ENCODE assay signal across 20 mouse cellular contexts in the genomic region with DNA sequence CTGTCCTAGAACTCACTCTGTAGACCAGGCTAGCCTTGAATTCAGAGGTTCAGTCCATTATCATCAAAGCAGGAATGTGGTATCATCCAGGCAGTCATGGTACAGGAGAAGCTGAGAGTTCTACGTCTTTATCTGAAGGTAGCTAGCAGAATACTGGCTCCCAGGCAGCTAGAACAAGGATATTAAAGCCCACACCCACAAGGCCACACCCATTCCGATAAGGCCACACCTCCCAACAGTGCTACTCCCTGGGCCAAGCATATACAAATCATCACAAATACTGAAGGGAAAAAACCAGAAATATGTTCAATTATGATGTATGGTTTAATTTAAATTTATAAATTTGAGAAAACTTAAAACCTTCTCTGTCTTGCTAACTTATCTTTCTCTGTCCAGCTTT. TPM values are rescaled to one million over a fixed set of nuclear protein-coding genes. Genes with fewer than 3 reads are reported as not detected.
DNase-seq lines count a peak whose midpoint lies in the region; ATAC-seq and TF ChIP-seq lines count a peak whose summit lies in the region.
"Had no signal": no experiment of that assay in that cellular context is flagged by ENCODE, and none has a peak within 500 bp of the region (broad histone marks: within the 10 kb centered on the region; RNA-seq: fewer than 3 reads in every experiment).

No protein-coding gene starts in this region.

- no peaks in the 10 kb centered on the region for H3K27me3 ChIP-seq in MEL (ENCODE audit: control insufficient read depth in 1 of 2, insufficient read depth in 2 of 2, low read length in 2 of 2)
- H3K27me3 ChIP-seq in liver, embryonic 11.5 days (replicated peaks; ENCODE audit: control insufficient read depth, insufficient read depth, low read length) = no peaks in the 10 kb centered on the region
- H3K27me3 ChIP-seq in liver, embryonic 15.5 days = no peaks in the 10 kb centered on the region
- H3K27me3 ChIP-seq: heart, embryonic 13.5 days; hindbrain, embryonic 15.5 days; Patski had no signal

- H3K79me2 ChIP-seq in MEL (ENCODE audit: control insufficient read depth, insufficient read depth, low read length, poor library complexity) = peaks cover 10% of the 10 kb centered on the region

- peak; percentile 68 for ATAC-seq in liver, embryonic 11.5 days (replicated peaks; ENCODE audit: low FRiP score)
- ATAC-seq in liver, embryonic 15.5 days (ENCODE audit: insufficient read depth) = peak; percentile 70; the same call in 1 of the 2 replicates
- ATAC-seq: forebrain, embryonic 14.5 days; Patski had no signal

- H3K27ac ChIP-seq in MEL (ENCODE audit: control insufficient read depth, low read depth, low read length) = no peak overlapping the region
- H3K27ac ChIP-seq in liver, embryonic 11.5 days (ENCODE audit: low read depth, low read length) = no peak overlapping the region
- H3K27ac ChIP-seq in liver, embryonic 15.5 days (replicated peaks) = no peak overlapping the region
- H3K27ac ChIP-seq: embryonic facial prominence, embryonic 10.5 days; forebrain, embryonic 10.5 days; gastrocnemius, adult 2 months; heart, embryonic 13.5 days; hindbrain, embryonic 15.5 days had no signal

- H3K9me3 ChIP-seq in MEL (replicated peaks; ENCODE audit: insufficient read depth, low read length) = no peaks in the 10 kb centered on the region
- H3K9me3 ChIP-seq in liver, embryonic 11.5 days (ENCODE audit: control insufficient read depth, low read length) = no peaks in the 10 kb centered on the region
- H3K9me3 ChIP-seq in liver, embryonic 15.5 days (replicated peaks) = no peaks in the 10 kb centered on the region
- H3K9me3 ChIP-seq: embryonic facial prominence, embryonic 10.5 days; forebrain, embryonic 10.5 days; hindbrain, embryonic 15.5 days had no signal

- TF ChIP-seq EP300 in MEL (IDR thresholded peaks at IDR 0.05; ENCODE audit: low read depth in 1 of 2, low read length in 2 of 2) = no peak

- no peak for TF ChIP-seq CTCF in MEL (IDR thresholded peaks at IDR 0.05 in 2 of 3, conservative IDR thresholded peaks at IDR 0.05 in 1 of 3; ENCODE audit: control insufficient read depth in 1 of 3, insufficient read depth in 1 of 3, low read depth in 2 of 3, low read length in 3 of 3, poor library complexity in 1 of 3, severe bottlenecking in 1 of 3)

- no peak overlapping the region for H3K4me3 ChIP-seq in MEL (ENCODE audit: control insufficient read depth in 1 of 2, insufficient read depth in 1 of 2, low read depth in 2 of 2, low read length in 2 of 2)
- H3K4me3 ChIP-seq in liver, embryonic 11.5 days (ENCODE audit: low read depth, low read length) = no peak overlapping the region
- no peak overlapping the region for H3K4me3 ChIP-seq in liver, embryonic 15.5 days (replicated peaks)
- H3K4me3 ChIP-seq: embryonic facial prominence, embryonic 10.5 days; forebrain, embryonic 10.5 days; gastrocnemius, adult 2 months; heart, embryonic 13.5 days; hindbrain, embryonic 15.5 days had no signal

- no peak for TF ChIP-seq RAD21 in MEL (IDR thresholded peaks at IDR 0.05; ENCODE audit: low read depth, low read length)

- no peak overlapping the region for H3K4me2 ChIP-seq in liver, embryonic 11.5 days
- no peak overlapping the region for H3K4me2 ChIP-seq in liver, embryonic 15.5 days
- H3K4me2 ChIP-seq: heart, embryonic 13.5 days; hindbrain, embryonic 15.5 days had no signal

- TF ChIP-seq POLR2A in MEL (IDR thresholded peaks at IDR 0.05; ENCODE audit: control insufficient read depth in 1 of 2, insufficient read depth in 1 of 2, low read depth in 1 of 2, low read length in 2 of 2, poor library complexity in 1 of 2) = no peak

- 71% methylated on average over 2 of the region's 2 CpGs for WGBS in liver, embryonic 11.5 days
- WGBS in liver, embryonic 15.5 days (ENCODE audit: insufficient replicate concordance) = 36% methylated on average over 2 of the region's 2 CpGs

- no peak overlapping the region for H3K9ac ChIP-seq in MEL (ENCODE audit: control insufficient read depth, low read depth, low read length, poor library complexity, severe bottlenecking)
- no peak overlapping the region for H3K9ac ChIP-seq in liver, embryonic 11.5 days (ENCODE audit: low read depth, low read length)
- H3K9ac ChIP-seq in liver, embryonic 15.5 days = no peak overlapping the region
- H3K9ac ChIP-seq: heart, embryonic 13.5 days; hindbrain, embryonic 15.5 days had no signal

- H3K4me1 ChIP-seq in MEL (ENCODE audit: control insufficient read depth in 1 of 2, insufficient read depth in 2 of 2, low read length in 2 of 2) = 0 out of 4 replicates have a peak, but pooled peaks cover 0 to 2% of the 10 kb centered on the region in 2 experiments
- H3K4me1 ChIP-seq in liver, embryonic 11.5 days (replicated peaks; ENCODE audit: control insufficient read depth, insufficient read depth, low read length) = no peaks in the 10 kb centered on the region
- peaks cover 11% of the 10 kb centered on the region for H3K4me1 ChIP-seq in liver, embryonic 15.5 days (replicated peaks)
- H3K4me1 ChIP-seq: embryonic facial prominence, embryonic 10.5 days; forebrain, embryonic 10.5 days; heart, embryonic 13.5 days; hindbrain, embryonic 15.5 days had no signal

- H3K36me3 ChIP-seq in MEL (ENCODE audit: control insufficient read depth in 1 of 2, insufficient read depth in 2 of 2, low read length in 2 of 2) = peaks cover 0 to 33% of the 10 kb centered on the region in 2 experiments; a peak in 2 of 4 replicates
- peaks cover 33% of the 10 kb centered on the region for H3K36me3 ChIP-seq in liver, embryonic 11.5 days (ENCODE audit: control insufficient read depth, insufficient read depth, low read length)
- H3K36me3 ChIP-seq in liver, embryonic 15.5 days (replicated peaks) = peaks cover 46% of the 10 kb centered on the region

- DNase-seq in MEL (ENCODE audit: low read depth, low spot score) = peak; percentile 42
- DNase-seq in c-Kit-negative CD71-positive TER-119-positive erythroid progenitor cells, embryonic 14.5 days (ENCODE audit: low read depth, low spot score) = peak; percentile 39
- DNase-seq in liver, embryonic 11.5 days (ENCODE audit: low spot score) = no peak
- DNase-seq in right cerebral cortex, postnatal 10 days (ENCODE audit: low spot score in 2 of 2) = no peak
- no peak for DNase-seq in lung, postnatal 25 days (ENCODE audit: low spot score)
- DNase-seq in kidney, postnatal 25 days = no peak
- DNase-seq: adrenal gland, postnatal 14 days; cerebellum, adult 11 months; cerebellum, adult 8-10 months; cerebellum, postnatal 36 days; gastrocnemius, adult 2 months; gastrocnemius, postnatal 25 days; heart, postnatal 36 days had no signal

TF ChIP-seq in MEL, 35 proteins besides CTCF, POLR2A, EP300 and RAD21:
- TF ChIP-seq USF1 (IDR thresholded peaks at IDR 0.05; ENCODE audit: low read depth, low read length) (no peak), TAL1 (IDR thresholded peaks at IDR 0.05; ENCODE audit: low read length) (no peak), MXI1 (IDR thresholded peaks at IDR 0.05; ENCODE audit: low read depth, low read length) (no peak), ETS1 (IDR thresholded peaks at IDR 0.05; ENCODE audit: low read depth, low read length) (no peak), SIN3A (IDR thresholded peaks at IDR 0.05; ENCODE audit: low read length) (no peak), GABPA (IDR thresholded peaks at IDR 0.05; ENCODE audit: low read depth, low read length) (no peak), MAX (IDR thresholded peaks at IDR 0.05; ENCODE audit: low read length) (no peak), NRF1 (IDR thresholded peaks at IDR 0.05; ENCODE audit: insufficient read depth, low read depth, low read length, poor library complexity, severe bottlenecking) (no peak), ZNF384 (IDR thresholded peaks at IDR 0.05; ENCODE audit: low read depth, low read length) (no peak), ZC3H11A (IDR thresholded peaks at IDR 0.05; ENCODE audit: low read depth, low read length) (no peak), MAZ (IDR thresholded peaks at IDR 0.05; ENCODE audit: low read depth, low read length) (no peak), ZMIZ1 (IDR thresholded peaks at IDR 0.05; ENCODE audit: low read depth, low read length) (no peak), POLR2AphosphoS2 (IDR thresholded peaks at IDR 0.05; ENCODE audit: low read length) (no peak), TCF12 (IDR thresholded peaks at IDR 0.05; ENCODE audit: low read depth, low read length) (no peak), KAT2A (conservative IDR thresholded peaks at IDR 0.05; ENCODE audit: low read depth, low read length) (no peak)
TF ChIP-seq in MEL: peak in this region for 0.

RNA-seq across cellular contexts. Expression of a gene that starts 16.1 kb away (rescaled TPM):
- total RNA-seq in MEL (2012; rRNA removed) = 16.6 and 16.9 TPM in 2 replicates
- 10 to 100 TPM; 29.9 to 41.8 TPM for polyA plus RNA-seq in MEL (2012; ENCODE audit: insufficient read depth in 1 of 2, insufficient read length in 2 of 2, low read depth in 1 of 2, low replicate concordance in 2 of 2, missing spikeins in 1 of 2)
- polyA plus RNA-seq in liver, embryonic 11.5 days (2014; fragmentation: Nextera tagmentation; extraction: Ambion mirVana) = 25.5 and 30.7 TPM in 2 replicates
- polyA plus RNA-seq in liver, embryonic 15.5 days (2015; fragmentation: Nextera tagmentation; extraction: Ambion mirVana) = 6.2 and 7.1 TPM in 2 replicates

RNA-seq across cellular contexts. Expression of a gene that starts 41.5 kb away (rescaled TPM):
- 37.9 and 45.0 TPM in 2 replicates for total RNA-seq in MEL (2012; rRNA removed)
- 10 to 100 TPM; 37.2 to 82.5 TPM for polyA plus RNA-seq in MEL (2012; ENCODE audit: insufficient read depth in 1 of 2, insufficient read length in 2 of 2, low read depth in 1 of 2, low replicate concordance in 2 of 2, missing spikeins in 1 of 2)
- polyA plus RNA-seq in liver, embryonic 11.5 days (2014; fragmentation: Nextera tagmentation; extraction: Ambion mirVana) = 19.6 and 22.9 TPM in 2 replicates
- 14.6 and 14.8 TPM in 2 replicates for polyA plus RNA-seq in liver, embryonic 15.5 days (2015; fragmentation: Nextera tagmentation; extraction: Ambion mirVana)

RNA-seq across cellular contexts. Expression of a gene that starts 41.5 kb away (rescaled TPM):
- 210 and 250 TPM in 2 replicates for total RNA-seq in MEL (2012; rRNA removed)
- polyA plus RNA-seq in MEL (2012; ENCODE audit: insufficient read depth in 1 of 2, insufficient read length in 2 of 2, low read depth in 1 of 2, low replicate concordance in 2 of 2, missing spikeins in 1 of 2) = 100 to 1,000 TPM in 1 of 2 experiments, not detected in 1; 172 TPM
- 205 and 215 TPM in 2 replicates for polyA plus RNA-seq in liver, embryonic 11.5 days (2014; fragmentation: Nextera tagmentation; extraction: Ambion mirVana)
- polyA plus RNA-seq in liver, embryonic 15.5 days (2015; fragmentation: Nextera tagmentation; extraction: Ambion mirVana) = 74.8 and 79.8 TPM in 2 replicates

Comparison
In these comparisons a context has a peak if more than half of its experiments do, and no peak if none do; other contexts are left out.
1. DNase-seq: peak in MEL (single experiment) and c-Kit-negative CD71-positive TER-119-positive erythroid progenitor cells, embryonic 14.5 days (single experiment); none in liver, embryonic 11.5 days (single experiment), right cerebral cortex, postnatal 10 days (0 of 2), lung, postnatal 25 days (single experiment) and kidney, postnatal 25 days (0 of 2).